8 mouse cellular contexts compared by ENCODE assay signal in the genomic region with DNA sequence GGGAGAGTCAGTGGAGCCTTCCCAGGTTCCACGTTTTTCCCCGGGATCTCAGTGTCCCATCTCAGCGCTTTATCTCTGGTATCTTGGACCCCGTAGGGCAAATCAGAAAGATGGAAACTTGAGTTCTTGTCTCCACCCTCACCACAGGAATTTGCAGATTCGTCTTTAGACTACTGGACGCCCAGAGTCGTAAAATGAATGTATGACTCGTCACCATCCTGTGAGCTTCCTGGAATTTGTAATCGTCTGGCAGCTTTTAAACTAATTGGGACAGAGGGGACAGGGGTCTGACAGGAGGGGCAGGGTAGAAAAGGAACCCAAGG. TPM values are rescaled to one million over a fixed set of nuclear protein-coding genes. Genes with fewer than 3 reads are reported as not detected.
DNase-seq lines count a peak whose midpoint lies in the region; ATAC-seq and TF ChIP-seq lines count a peak whose summit lies in the region.

No protein-coding gene starts in this region.

- no peak for TF ChIP-seq POLR2A in ES-Bruce4 (IDR thresholded peaks at IDR 0.05; ENCODE audit: insufficient read depth, low read length)

- 0% methylated on average over 9 of the region's 9 CpGs for WGBS in forebrain, embryonic 14.5 days
- under 1% methylated on average over 9 of the region's 9 CpGs for WGBS in liver, postnatal 0 days (ENCODE audit: insufficient replicate concordance)

- no peak for ATAC-seq in forebrain, embryonic 14.5 days
- no peak for ATAC-seq in liver, postnatal 0 days

- H3K27ac ChIP-seq in gastrocnemius, adult 2 months, result no peak overlapping the region
- H3K27ac ChIP-seq in ES-Bruce4 (ENCODE audit: insufficient read depth, low read length), result peak overlapping the region; percentile 60
- no peak overlapping the region for H3K27ac ChIP-seq in forebrain, embryonic 14.5 days (ENCODE audit: low read depth, low read length)
- peak overlapping the region; percentile 80 for H3K27ac ChIP-seq in liver, postnatal 0 days (ENCODE audit: low read depth)

- no peaks in the 10 kb centered on the region for H3K4me1 ChIP-seq in ES-Bruce4 (ENCODE audit: control insufficient read depth, insufficient read depth, low read length)
- H3K4me1 ChIP-seq in forebrain, embryonic 14.5 days (ENCODE audit: control insufficient read depth, insufficient read depth, low read length), result peaks cover 13% of the 10 kb centered on the region
- H3K4me1 ChIP-seq in liver, postnatal 0 days (ENCODE audit: insufficient read depth), result peaks cover 46% of the 10 kb centered on the region

- H3K9ac ChIP-seq in ES-Bruce4 (ENCODE audit: low read depth, poor library complexity, severe bottlenecking), result peak overlapping the region; percentile 79
- H3K9ac ChIP-seq in forebrain, embryonic 14.5 days (ENCODE audit: low read length), result peak overlapping the region; percentile 83
- H3K9ac ChIP-seq in liver, postnatal 0 days (replicated peaks), result peak overlapping the region; percentile 91

- no peak for TF ChIP-seq CTCF in gastrocnemius, adult 2 months (IDR thresholded peaks at IDR 0.05)
- no peak for TF ChIP-seq CTCF in ES-Bruce4 (IDR thresholded peaks at IDR 0.05; ENCODE audit: low read depth, low read length)
- TF ChIP-seq CTCF in liver, postnatal 0 days (IDR thresholded peaks at IDR 0.05; ENCODE audit: low read depth), result no peak

- H3K36me3 ChIP-seq in ES-Bruce4 (ENCODE audit: control insufficient read depth, insufficient read depth, low read length, poor library complexity, severe bottlenecking), result peaks cover 38% of the 10 kb centered on the region
- H3K36me3 ChIP-seq in forebrain, embryonic 14.5 days (ENCODE audit: control insufficient read depth, insufficient read depth, low read length), result peaks cover 17% of the 10 kb centered on the region
- peaks cover 22% of the 10 kb centered on the region for H3K36me3 ChIP-seq in liver, postnatal 0 days (replicated peaks; ENCODE audit: insufficient read depth, low read length)

- peak overlapping the region; percentile 95; the same call in 1 of the 2 replicates for H3K4me3 ChIP-seq in gastrocnemius, adult 2 months
- peak overlapping the region; percentile 87 for H3K4me3 ChIP-seq in ES-Bruce4 (ENCODE audit: low read depth, low read length)
- H3K4me3 ChIP-seq in forebrain, embryonic 14.5 days (ENCODE audit: low read depth, low read length), result peak overlapping the region; percentile 86
- H3K4me3 ChIP-seq in liver, postnatal 0 days (ENCODE audit: low read depth, low read length), result peak overlapping the region; percentile 98

- TF ChIP-seq EP300 in ES-Bruce4 (IDR thresholded peaks at IDR 0.05; ENCODE audit: insufficient read depth, low read depth, low read length), result no peak
- no peak for TF ChIP-seq EP300 in liver, postnatal 0 days (IDR thresholded peaks at IDR 0.05; ENCODE audit: low read depth)

- DNase-seq in gastrocnemius, adult 2 months, result no peak
- no peak for DNase-seq in gastrocnemius, postnatal 36 days
- DNase-seq in forebrain, embryonic 14.5 days (ENCODE audit: low spot score), result no peak
- DNase-seq in liver, postnatal 0 days, result no peak
- no peak for DNase-seq in T-cell, adult 2 months (ENCODE audit: low spot score)
- no peak for DNase-seq in adrenal gland, adult (ENCODE audit: inconsistent age in 2 of 2, low spot score in 1 of 2)
- DNase-seq in left cerebral cortex, adult 9 months (ENCODE audit: low spot score in 2 of 2), result no peak

- H3K4me2 ChIP-seq in forebrain, embryonic 14.5 days (ENCODE audit: low read length), result peak overlapping the region; percentile 70
- H3K4me2 ChIP-seq in liver, postnatal 0 days (ENCODE audit: low read depth, low read length), result peak overlapping the region; percentile 94

- no peaks in the 10 kb centered on the region for H3K9me3 ChIP-seq in ES-Bruce4 (replicated peaks; ENCODE audit: control insufficient read depth, insufficient read depth, low read length, poor library complexity, severe bottlenecking)
- no peaks in the 10 kb centered on the region for H3K9me3 ChIP-seq in forebrain, embryonic 14.5 days (replicated peaks; ENCODE audit: control insufficient read depth, low read length)
- no peaks in the 10 kb centered on the region for H3K9me3 ChIP-seq in liver, postnatal 0 days (ENCODE audit: low read length)

- H3K27me3 ChIP-seq in ES-Bruce4 (ENCODE audit: control insufficient read depth, insufficient read depth, low read length, poor library complexity, severe bottlenecking), result no peaks in the 10 kb centered on the region
- H3K27me3 ChIP-seq in forebrain, embryonic 14.5 days (replicated peaks; ENCODE audit: control insufficient read depth, insufficient read depth, low read length), result no peaks in the 10 kb centered on the region
- H3K27me3 ChIP-seq in liver, postnatal 0 days (ENCODE audit: insufficient read depth, low read length), result no peaks in the 10 kb centered on the region

- intact Hi-C loops in gastrocnemius, adult 2 months (cut with DNase I), result no loop called here
- intact Hi-C loops in gastrocnemius, postnatal 36 days (cut with DNase I), result loop anchor here (5.0 kb wide), 1 partner anchor 125 kb away; the partner anchor contains the start of gene Mboat2

RNA-seq across cellular contexts. Expression of gene Rrm2, which starts 0.6 kb away (rescaled TPM):
- total RNA-seq in gastrocnemius, adult 2 months (2021), result 1 to 10 TPM in 1 of 2 experiments, under 1 TPM in 1; 0.89 to 1.1 TPM
- total RNA-seq in gastrocnemius, postnatal 36 days (2021), result 1 to 10 TPM; 2.1 to 3.0 TPM
- polyA plus RNA-seq in ES-Bruce4 (2011; ENCODE audit: insufficient read depth, insufficient read length, low read depth, missing spikeins), result 297 and 319 TPM in 2 replicates
- polyA plus RNA-seq in forebrain, embryonic 14.5 days (2014; fragmentation: Nextera tagmentation; extraction: Ambion mirVana), result 136 and 139 TPM in 2 replicates
- 235 and 276 TPM in 2 replicates for polyA plus RNA-seq in liver, postnatal 0 days (2015; fragmentation: Nextera tagmentation; extraction: Ambion mirVana)

RNA-seq across cellular contexts. Expression of gene Cys1, which starts 25.8 kb away (rescaled TPM):
- 1 to 10 TPM; 1.8 to 2.7 TPM for total RNA-seq in gastrocnemius, adult 2 months (2021)
- 1 to 10 TPM; 3.4 to 3.7 TPM for total RNA-seq in gastrocnemius, postnatal 36 days (2021)
- not detected in 2 replicates for polyA plus RNA-seq in ES-Bruce4 (2011; ENCODE audit: insufficient read depth, insufficient read length, low read depth, missing spikeins)
- 1.2 and 1.7 TPM in 2 replicates for polyA plus RNA-seq in forebrain, embryonic 14.5 days (2014; fragmentation: Nextera tagmentation; extraction: Ambion mirVana)
- 0.31 and 0.50 TPM in 2 replicates for polyA plus RNA-seq in liver, postnatal 0 days (2015; fragmentation: Nextera tagmentation; extraction: Ambion mirVana)

RNA-seq across cellular contexts. Expression of gene Klf11, which starts 56.4 kb away (rescaled TPM):
- 1 to 10 TPM; 4.1 to 7.9 TPM for total RNA-seq in gastrocnemius, adult 2 months (2021)
- total RNA-seq in gastrocnemius, postnatal 36 days (2021), result 1 to 10 TPM; 7.8 to 8.6 TPM
- 20.2 and 23.8 TPM in 2 replicates for polyA plus RNA-seq in ES-Bruce4 (2011; ENCODE audit: insufficient read depth, insufficient read length, low read depth, missing spikeins)
- 14.8 and 17.0 TPM in 2 replicates for polyA plus RNA-seq in forebrain, embryonic 14.5 days (2014; fragmentation: Nextera tagmentation; extraction: Ambion mirVana)
- polyA plus RNA-seq in liver, postnatal 0 days (2015; fragmentation: Nextera tagmentation; extraction: Ambion mirVana), result 4.0 and 5.3 TPM in 2 replicates

Comparison
In these comparisons a context has a peak if more than half of its experiments do, and no peak if none do; other contexts are left out.
1. H3K27ac ChIP-seq: peak in ES-Bruce4 (single experiment) and liver, postnatal 0 days (single experiment); none in gastrocnemius, adult 2 months (single experiment) and forebrain, embryonic 14.5 days (single experiment).
2. Peak in every context shown above with its lines, with median percentiles within 50 percentile points of each other: H3K4me3 ChIP-seq and H3K9ac ChIP-seq.